Mouse (Mus musculus) megakaryocyte-erythroid progenitor cell, adult 5-6 weeks (primary cell): ENCODE measurements at regions not wholly inside any gene's neighbourhood (a gene's known extent, or its start where the extent isn't known, plus 50 kb on each side); places are given as distances from the start of the nearest gene placed in this dataset.

ENCODE experiments used
- ATAC-seq: replicated peaks from 2 replicates; pipeline ENCODE4 v1.8.0; 2016; ENCODE audit warnings: mild to moderate bottlenecking, inconsistent platforms; ENCODE audit not compliant: severe bottlenecking, poor library complexity, low FRiP score, low TSS enrichment

- ATAC-seq, result no peak
These were observed 53.3 kb downstream of the Fos start for GRCm38 (mm10) chr12:85527011-85527410.

- ATAC-seq, result 0 out of 2 replicates have a peak, but pooled peaks have one; percentile 30
These were observed 57.9 kb downstream of the Fos start for GRCm38 (mm10) chr12:85531638-85532037.

GRCm38 (mm10) chr12:85532221-85532612 lies 58.5 kb downstream of the Fos start:
- no peak for ATAC-seq

- ATAC-seq, result no peak
These were observed 59.1 kb downstream of the Fos start for GRCm38 (mm10) chr12:85532613-85533460.

- ATAC-seq, result no peak
These were observed 59.9 kb downstream of the Fos start for GRCm38 (mm10) chr12:85533603-85534002.

GRCm38 (mm10) chr12:85539423-85539822 lies 59.4 kb upstream of the Jdp2 start:
- 0 out of 2 replicates have a peak, but pooled peaks have one; percentile 48 for ATAC-seq

GRCm38 (mm10) chr12:85541153-85541552 lies 57.7 kb upstream of the Jdp2 start:
- peak; percentile 61 for ATAC-seq

- no peak for ATAC-seq
These were observed 55.9 kb upstream of the Jdp2 start for GRCm38 (mm10) chr12:85542881-85543280.

GRCm38 (mm10) chr12:85543520-85543919 lies 55.3 kb upstream of the Jdp2 start:
- ATAC-seq, result no peak

GRCm38 (mm10) chr12:85544801-85545200 lies 54.0 kb upstream of the Jdp2 start:
- ATAC-seq, result no peak

GRCm38 (mm10) chr12:85545718-85546117 lies 53.1 kb upstream of the Jdp2 start:
- ATAC-seq, result no peak

- no peak for ATAC-seq
These were observed 50.8 kb upstream of the Jdp2 start for GRCm38 (mm10) chr12:85548076-85548475.
